ENCODE assay signal across 8 mouse cellular contexts in genomic region chr2:132485454-132485853, GRCm38 (mm10).
A peak's percentile ranks its signal among the peaks of the same experiment; 100 is the strongest.
DNase-seq lines count a peak whose midpoint lies in the region; ATAC-seq and TF ChIP-seq lines count a peak whose summit lies in the region.

No protein-coding gene starts in this region.

- ATAC-seq in heart, embryonic 11.5 days (replicated peaks; ENCODE audit: insufficient number of reproducible peaks, low FRiP score, low TSS enrichment), result no peak

- H3K4me2 ChIP-seq in heart, embryonic 11.5 days, result no peak overlapping the region

- no peak overlapping the region for H3K27ac ChIP-seq in heart, embryonic 11.5 days (ENCODE audit: low read depth, low read length)

- H3K36me3 ChIP-seq in heart, embryonic 11.5 days (ENCODE audit: control insufficient read depth, insufficient read depth, low read length), result no peaks in the 10 kb centered on the region

- no peaks in the 10 kb centered on the region for H3K27me3 ChIP-seq in heart, embryonic 11.5 days (ENCODE audit: control insufficient read depth, insufficient read depth, low read length)

- no peaks in the 10 kb centered on the region for H3K4me1 ChIP-seq in heart, embryonic 11.5 days (ENCODE audit: control insufficient read depth, insufficient read depth, low read length)
- no peaks in the 10 kb centered on the region for H3K4me1 ChIP-seq in lung, adult 2 months (ENCODE audit: control insufficient read depth, insufficient read depth, low read length)

- 0% methylated on average over 1 of the region's 1 CpGs for WGBS in heart, embryonic 11.5 days (ENCODE audit: insufficient replicate concordance)
- 0% methylated on average over 1 of the region's 1 CpGs for WGBS in lung, adult 2 months

- TF ChIP-seq CTCF in lung, adult 2 months (IDR thresholded peaks at IDR 0.05; ENCODE audit: insufficient read depth, low read length), result peak; percentile 87

- H3K9ac ChIP-seq in heart, embryonic 11.5 days (ENCODE audit: low read depth, low read length), result no peak overlapping the region

- no peaks in the 10 kb centered on the region for H3K9me3 ChIP-seq in heart, embryonic 11.5 days (replicated peaks; ENCODE audit: control insufficient read depth, low read length)

- DNase-seq in heart, adult 11 months, result peak; percentile 83
- DNase-seq in ES-CJ7 (ENCODE audit: low read depth, low spot score), result peak; percentile 55
- peak; percentile 51 for DNase-seq in cerebellum, adult 11-12 months
- peak; percentile 72 for DNase-seq in forelimb bud, embryonic 11.5 days (ENCODE audit: low read depth, low spot score)
- DNase-seq in kidney, postnatal 14 days, result peak; percentile 64
- DNase-seq in lung, adult 2 months, result peak; percentile 20
- peak; percentile 64 to 73 for DNase-seq in right cerebral cortex, postnatal 10 days (ENCODE audit: low spot score in 2 of 2)

- no peak for TF ChIP-seq POLR2A in lung, adult 2 months (IDR thresholded peaks at IDR 0.05; ENCODE audit: borderline replicate concordance, extremely low read depth, low read depth, low read length)

- H3K4me3 ChIP-seq in heart, embryonic 11.5 days (ENCODE audit: low read depth, low read length), result no peak overlapping the region
- H3K4me3 ChIP-seq in lung, adult 2 months (replicated peaks; ENCODE audit: extremely low read depth, low read depth, low read length), result no peak overlapping the region

Comparison
In these comparisons a context has a peak if more than half of its experiments do, and no peak if none do; other contexts are left out.
1. DNase-seq: peak in every context shown above with its lines; median percentile 83 in heart, adult 11 months; 72 in forelimb bud, embryonic 11.5 days; 68 in right cerebral cortex, postnatal 10 days; 64 in kidney, postnatal 14 days; 55 in ES-CJ7; 51 in cerebellum, adult 11-12 months; 20 in lung, adult 2 months.